ENCODE assay signal across 24 mouse cellular contexts in the genomic region with DNA sequence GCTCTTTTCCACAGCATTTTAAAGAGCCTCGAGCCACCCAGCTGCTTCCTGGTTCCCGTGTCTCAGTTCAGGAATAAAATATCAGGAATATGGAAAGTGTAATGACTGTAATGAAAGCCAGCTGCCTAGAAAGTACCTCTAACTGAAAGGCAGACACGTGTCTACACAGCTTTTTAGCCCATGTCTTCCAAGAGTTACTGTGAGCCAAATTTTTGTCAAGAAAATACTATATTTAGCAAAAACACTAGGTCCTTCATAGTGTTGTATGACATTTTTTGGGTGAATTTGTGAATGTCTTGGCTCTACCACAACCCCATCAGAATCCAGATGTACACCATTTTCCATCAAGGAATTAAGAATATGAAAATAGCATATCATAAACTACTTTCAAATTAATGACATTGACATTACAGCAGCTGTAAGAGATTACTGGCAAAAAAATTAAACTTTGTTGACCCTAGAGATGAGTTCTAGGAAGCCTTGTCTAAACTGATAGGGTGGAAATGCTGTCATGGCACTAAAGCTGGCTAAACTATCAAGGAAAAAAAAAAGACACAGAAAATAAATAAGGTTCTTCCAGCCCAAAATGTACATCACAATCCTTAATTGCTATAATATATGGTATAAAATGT.
A peak's percentile ranks its signal among the peaks of the same experiment; 100 is the strongest.
DNase-seq lines count a peak whose midpoint lies in the region; ATAC-seq and TF ChIP-seq lines count a peak whose summit lies in the region.
"Had no signal": no experiment of that assay in that cellular context is flagged by ENCODE, and none has a peak within 500 bp of the region (broad histone marks: within the 10 kb centered on the region; RNA-seq: fewer than 3 reads in every experiment).

No protein-coding gene starts in this region.

- no peak overlapping the region for H3K27ac ChIP-seq in limb, embryonic 13.5 days
- no peak overlapping the region for H3K27ac ChIP-seq in limb, embryonic 10.5 days
- no peak overlapping the region for H3K27ac ChIP-seq in lung, postnatal 0 days (ENCODE audit: low read length)
- no peak overlapping the region for H3K27ac ChIP-seq in embryonic facial prominence, embryonic 14.5 days (replicated peaks; ENCODE audit: low read depth, low read length)
- H3K27ac ChIP-seq: embryonic facial prominence, embryonic 12.5 days; gastrocnemius, adult 2 months; heart, embryonic 10.5 days; hindbrain, embryonic 13.5 days; hindbrain, postnatal 0 days had no signal

- no peak overlapping the region for H3K4me2 ChIP-seq in limb, embryonic 13.5 days (replicated peaks)
- H3K4me2 ChIP-seq in lung, postnatal 0 days (replicated peaks; ENCODE audit: low read depth, low read length) = no peak overlapping the region
- H3K4me2 ChIP-seq in embryonic facial prominence, embryonic 14.5 days (ENCODE audit: low read depth, low read length) = no peak overlapping the region
- H3K4me2 ChIP-seq: embryonic facial prominence, embryonic 12.5 days; hindbrain, embryonic 13.5 days had no signal

- H3K9me3 ChIP-seq in limb, embryonic 13.5 days = no peaks in the 10 kb centered on the region
- H3K9me3 ChIP-seq in limb, embryonic 10.5 days (replicated peaks) = no peaks in the 10 kb centered on the region
- no peaks in the 10 kb centered on the region for H3K9me3 ChIP-seq in lung, postnatal 0 days (ENCODE audit: low read length)
- no peaks in the 10 kb centered on the region for H3K9me3 ChIP-seq in embryonic facial prominence, embryonic 14.5 days (ENCODE audit: control insufficient read depth, low read length)
- H3K9me3 ChIP-seq: embryonic facial prominence, embryonic 12.5 days; G1E; heart, embryonic 10.5 days; hindbrain, embryonic 13.5 days had no signal

- 30% methylated on average over 3 of the region's 3 CpGs for WGBS in limb, embryonic 13.5 days
- WGBS in limb, embryonic 10.5 days = 74% methylated on average over 3 of the region's 3 CpGs
- 64% methylated on average over 3 of the region's 3 CpGs for WGBS in lung, postnatal 0 days
- WGBS in embryonic facial prominence, embryonic 14.5 days = 37% methylated on average over 3 of the region's 3 CpGs

- no peak overlapping the region for H3K4me3 ChIP-seq in limb, embryonic 13.5 days
- H3K4me3 ChIP-seq in limb, embryonic 10.5 days = no peak overlapping the region
- no peak overlapping the region for H3K4me3 ChIP-seq in lung, postnatal 0 days (ENCODE audit: low read depth, low read length)
- no peak overlapping the region for H3K4me3 ChIP-seq in embryonic facial prominence, embryonic 14.5 days (ENCODE audit: low read depth, low read length)
- H3K4me3 ChIP-seq: embryonic facial prominence, embryonic 12.5 days; gastrocnemius, adult 2 months; heart, embryonic 10.5 days; hindbrain, embryonic 13.5 days had no signal

- TF ChIP-seq EP300 in lung, postnatal 0 days (IDR thresholded peaks at IDR 0.05) = no peak

- TF ChIP-seq CTCF in lung, postnatal 0 days (IDR thresholded peaks at IDR 0.05) = no peak

- H3K36me3 ChIP-seq in limb, embryonic 13.5 days = no peaks in the 10 kb centered on the region
- no peaks in the 10 kb centered on the region for H3K36me3 ChIP-seq in limb, embryonic 10.5 days
- no peaks in the 10 kb centered on the region for H3K36me3 ChIP-seq in lung, postnatal 0 days (ENCODE audit: insufficient read depth, low read length)
- H3K36me3 ChIP-seq in embryonic facial prominence, embryonic 14.5 days (ENCODE audit: control insufficient read depth, insufficient read depth, low read length) = no peaks in the 10 kb centered on the region
- H3K36me3 ChIP-seq: embryonic facial prominence, embryonic 12.5 days; G1E; heart, embryonic 10.5 days; hindbrain, embryonic 13.5 days had no signal

- no peak overlapping the region for H3K9ac ChIP-seq in limb, embryonic 13.5 days
- H3K9ac ChIP-seq in lung, postnatal 0 days (replicated peaks; ENCODE audit: low read depth) = no peak overlapping the region
- H3K9ac ChIP-seq in embryonic facial prominence, embryonic 14.5 days (ENCODE audit: low read depth, low read length) = no peak overlapping the region
- H3K9ac ChIP-seq: embryonic facial prominence, embryonic 12.5 days; hindbrain, embryonic 13.5 days had no signal

- DNase-seq in limb, embryonic 10.5 days (ENCODE audit: low spot score) = no peak
- peak; percentile 45 for DNase-seq in lung, postnatal 0 days (ENCODE audit: low spot score)
- no peak for DNase-seq in lung, postnatal 14 days
- DNase-seq in embryonic facial prominence, embryonic 14.5 days (ENCODE audit: low spot score) = peak; percentile 61
- DNase-seq in right cerebral cortex, postnatal 10 days (ENCODE audit: low spot score in 2 of 2) = no peak
- DNase-seq in spleen, postnatal 14 days (ENCODE audit: low spot score in 2 of 2) = no peak
- DNase-seq: adrenal gland, postnatal 14 days; B cell, adult 2 months; cerebellum, adult 11-12 months; cerebellum, adult 9-10 months; cerebellum, postnatal 25 days; gastrocnemius, adult 2 months; gastrocnemius, postnatal 36 days; heart, adult 18-20 months; heart, postnatal 10 days; heart, postnatal 4 days had no signal

- ATAC-seq in limb, embryonic 13.5 days (ENCODE audit: low FRiP score, low read depth) = peak; percentile 72; the same call in 1 of the 2 replicates
- ATAC-seq in lung, postnatal 0 days = peak; percentile 69
- ATAC-seq in embryonic facial prominence, embryonic 14.5 days (ENCODE audit: low read depth) = no peak
- ATAC-seq: CD4-positive, CD25-positive, alpha-beta regulatory T cell, adult 4 months; forebrain, embryonic 14.5 days; hindbrain, postnatal 0 days had no signal

- H3K27me3 ChIP-seq in limb, embryonic 13.5 days = no peaks in the 10 kb centered on the region
- no peaks in the 10 kb centered on the region for H3K27me3 ChIP-seq in limb, embryonic 10.5 days (ENCODE audit: low read depth, poor library complexity, severe bottlenecking)
- H3K27me3 ChIP-seq in lung, postnatal 0 days (replicated peaks; ENCODE audit: insufficient read depth, low read length) = no peaks in the 10 kb centered on the region
- no peaks in the 10 kb centered on the region for H3K27me3 ChIP-seq in embryonic facial prominence, embryonic 14.5 days (replicated peaks; ENCODE audit: control insufficient read depth, insufficient read depth, low read length)
- H3K27me3 ChIP-seq: embryonic facial prominence, embryonic 12.5 days; hindbrain, embryonic 13.5 days had no signal

- no peaks in the 10 kb centered on the region for H3K4me1 ChIP-seq in limb, embryonic 13.5 days
- no peaks in the 10 kb centered on the region for H3K4me1 ChIP-seq in limb, embryonic 10.5 days
- H3K4me1 ChIP-seq in lung, postnatal 0 days (ENCODE audit: insufficient read depth, low read depth, low read length) = no peaks in the 10 kb centered on the region
- no peaks in the 10 kb centered on the region for H3K4me1 ChIP-seq in embryonic facial prominence, embryonic 14.5 days (ENCODE audit: control insufficient read depth, insufficient read depth, low read length)
- H3K4me1 ChIP-seq: embryonic facial prominence, embryonic 12.5 days; heart, embryonic 10.5 days; hindbrain, embryonic 13.5 days had no signal

Comparison
In these comparisons a context has a peak if more than half of its experiments do, and no peak if none do; other contexts are left out.
1. DNase-seq: peak in lung, postnatal 0 days (single experiment) and embryonic facial prominence, embryonic 14.5 days (single experiment); none in limb, embryonic 10.5 days (single experiment), lung, postnatal 14 days (single experiment), right cerebral cortex, postnatal 10 days (0 of 2) and spleen, postnatal 14 days (0 of 2).